Mouse (Mus musculus) MEL (cell line): ENCODE measurements around the gene Adgrv1. TPM values are rescaled to one million over a fixed set of nuclear protein-coding genes. Genes with fewer than 3 reads are reported as not detected.

Experiments
- DNase-seq: peaks from one replicate; pipeline ENCODE4 v3.0.0; 2011; ENCODE audit warnings: low read depth, low spot score
- H3K27ac ChIP-seq: 2 replicates; pipeline ENCODE4 v1.5.1; 2012; ENCODE audit warnings: low read depth, mild to moderate bottlenecking, control low read depth, low read length, moderate library complexity; ENCODE audit not compliant: control insufficient read depth
- H3K27me3 ChIP-seq, 2 experiments: fragments of 150-350 bp in 1 of 2; sonication (generic) in 1 of 2; 2 replicates each; pipeline ENCODE4 v1.6.1; 2012; ENCODE audit warnings: low read length in 2 of 2, mild to moderate bottlenecking in 2 of 2, improper control_type of control experiment in 1 of 2, moderate library complexity in 1 of 2; ENCODE audit not compliant: insufficient read depth in 2 of 2, control insufficient read depth in 1 of 2
- H3K36me3 ChIP-seq, 2 experiments: 2 replicates each; pipeline ENCODE4 v1.6.1; 2012 to 2014; ENCODE audit warnings: low read length in 2 of 2, improper control_type of control experiment in 1 of 2, inconsistent platforms in 1 of 2, mild to moderate bottlenecking in 1 of 2; ENCODE audit not compliant: insufficient read depth in 2 of 2, control insufficient read depth in 1 of 2
- H3K4me1 ChIP-seq, 2 experiments: fragments of 150-350 bp in 1 of 2; sonication (generic) in 1 of 2; 2 replicates each; pipeline ENCODE4 v1.6.1; 2012; ENCODE audit warnings: low read length in 2 of 2, improper control_type of control experiment in 1 of 2, mild to moderate bottlenecking in 1 of 2; ENCODE audit not compliant: insufficient read depth in 2 of 2, control insufficient read depth in 1 of 2
- H3K4me3 ChIP-seq, 2 experiments: fragments of 150-350 bp in 1 of 2; sonication (generic) in 1 of 2; 2 replicates each; pipeline ENCODE4 v1.5.1; 2012; ENCODE audit warnings: low read depth in 2 of 2, low read length in 2 of 2, mild to moderate bottlenecking in 2 of 2, moderate library complexity in 2 of 2, control low read depth in 1 of 2, improper control_type of control experiment in 1 of 2; ENCODE audit not compliant: control insufficient read depth in 1 of 2, insufficient read depth in 1 of 2
- H3K79me2 ChIP-seq: 2 replicates; pipeline ENCODE4 v1.6.1; 2012; ENCODE audit warnings: mild to moderate bottlenecking, low read length, moderate library complexity; ENCODE audit not compliant: control insufficient read depth, poor library complexity, insufficient read depth
- H3K9ac ChIP-seq: 2 replicates; pipeline ENCODE4 v1.6.1; 2012; ENCODE audit warnings: low read depth, mild to moderate bottlenecking, control low read depth, low read length, moderate library complexity; ENCODE audit not compliant: control insufficient read depth, poor library complexity, severe bottlenecking
- H3K9me3 ChIP-seq: fragments of 150-350 bp; sonication (generic); replicated peaks from 2 replicates; pipeline ENCODE4 v1.6.1; 2012; ENCODE audit warnings: mild to moderate bottlenecking, low read length, improper control_type of control experiment, moderate library complexity; ENCODE audit not compliant: insufficient read depth
- BHLHE40 ChIP-seq: IDR thresholded peaks from 2 replicates; pipeline ENCODE4 v1.6.1; 2012; ENCODE audit warnings: low read depth, mild to moderate bottlenecking, inconsistent platforms, low read length, improper control_type of control experiment, borderline replicate concordance
- CHD2 ChIP-seq: IDR thresholded peaks from 2 replicates; pipeline ENCODE4 v1.6.1; 2011; ENCODE audit warnings: low read length, improper control_type of control experiment
- GABPA ChIP-seq: IDR thresholded peaks from 2 replicates; pipeline ENCODE4 v1.6.1; 2012; ENCODE audit warnings: low read depth, mild to moderate bottlenecking, inconsistent platforms, low read length, improper control_type of control experiment, moderate library complexity
- GATA1 ChIP-seq: IDR thresholded peaks from 2 replicates; pipeline ENCODE4 v1.6.1; 2011; ENCODE audit warnings: low read depth, low read length, improper control_type of control experiment
- HCFC1 ChIP-seq: IDR thresholded peaks from 2 replicates; pipeline ENCODE4 v1.6.1; 2012; ENCODE audit warnings: low read depth, mild to moderate bottlenecking, inconsistent platforms, low read length, improper control_type of control experiment, moderate library complexity
- JUND ChIP-seq: IDR thresholded peaks from 2 replicates; pipeline ENCODE4 v1.6.1; 2011; ENCODE audit warnings: low read depth, mild to moderate bottlenecking, improper control_type of control experiment, low read length
- MAFK ChIP-seq: IDR thresholded peaks from 2 replicates; pipeline ENCODE4 v1.6.1; 2011; ENCODE audit warnings: low read depth, mild to moderate bottlenecking, low read length, improper control_type of control experiment, borderline replicate concordance
- MAX ChIP-seq: IDR thresholded peaks from 2 replicates; pipeline ENCODE4 v1.6.1; 2011; ENCODE audit warnings: low read length, improper control_type of control experiment
- MAZ ChIP-seq: IDR thresholded peaks from 2 replicates; pipeline ENCODE4 v1.6.1; 2012; ENCODE audit warnings: low read depth, mild to moderate bottlenecking, inconsistent platforms, low read length, improper control_type of control experiment
- MEF2A ChIP-seq: IDR thresholded peaks from 2 replicates; pipeline ENCODE4 v1.6.1; 2014; ENCODE audit warnings: low read depth, mild to moderate bottlenecking, inconsistent platforms, low read length, improper control_type of control experiment; ENCODE audit not compliant: poor library complexity, insufficient replicate concordance, severe bottlenecking; ENCODE audit errors: extremely low read depth
- MXI1 ChIP-seq: IDR thresholded peaks from 2 replicates; pipeline ENCODE4 v1.6.1; 2011; ENCODE audit warnings: mild to moderate bottlenecking, low read depth, low read length, improper control_type of control experiment
- MYC ChIP-seq: IDR thresholded peaks from 2 replicates; pipeline ENCODE4 v1.6.1; 2011; ENCODE audit warnings: low read depth, mild to moderate bottlenecking, low read length, improper control_type of control experiment, moderate library complexity
- NELFE ChIP-seq: IDR thresholded peaks from 2 replicates; pipeline ENCODE4 v1.6.1; 2011; ENCODE audit warnings: low read depth, low read length, improper control_type of control experiment
- NRF1 ChIP-seq: IDR thresholded peaks from 2 replicates; pipeline ENCODE4 v1.6.1; 2014; ENCODE audit warnings: low read depth, mild to moderate bottlenecking, inconsistent platforms, low read length, improper control_type of control experiment, moderate library complexity; ENCODE audit not compliant: poor library complexity, insufficient read depth, severe bottlenecking
- POLR2AphosphoS5 ChIP-seq: IDR thresholded peaks from 2 replicates; pipeline ENCODE4 v1.6.1; 2012; ENCODE audit warnings: low read depth, borderline replicate concordance, mild to moderate bottlenecking, inconsistent platforms, low read length, moderate library complexity, mixed read lengths
- RAD21 ChIP-seq: IDR thresholded peaks from 2 replicates; pipeline ENCODE4 v1.6.1; 2011; ENCODE audit warnings: mild to moderate bottlenecking, low read depth, low read length, improper control_type of control experiment
- SIN3A ChIP-seq: IDR thresholded peaks from 2 replicates; pipeline ENCODE4 v1.6.1; 2012; ENCODE audit warnings: low read length, improper control_type of control experiment, inconsistent platforms
- TAL1 ChIP-seq: IDR thresholded peaks from 2 replicates; pipeline ENCODE4 v1.6.1; 2012; ENCODE audit warnings: mild to moderate bottlenecking, inconsistent platforms, low read length, moderate library complexity, mixed read lengths
- TCF12 ChIP-seq: IDR thresholded peaks from 2 replicates; pipeline ENCODE4 v1.6.1; 2014; ENCODE audit warnings: low read depth, mild to moderate bottlenecking, inconsistent platforms, low read length, improper control_type of control experiment, moderate library complexity
- UBTF ChIP-seq: IDR thresholded peaks from 2 replicates; pipeline ENCODE4 v1.6.1; 2012; ENCODE audit warnings: low read depth, mild to moderate bottlenecking, inconsistent platforms, low read length, improper control_type of control experiment, moderate library complexity, borderline replicate concordance; ENCODE audit not compliant: insufficient read depth
- USF1 ChIP-seq: IDR thresholded peaks from 2 replicates; pipeline ENCODE4 v1.6.1; 2014; ENCODE audit warnings: low read depth, mild to moderate bottlenecking, inconsistent platforms, low read length, improper control_type of control experiment, moderate library complexity
- ZC3H11A ChIP-seq: IDR thresholded peaks from 2 replicates; pipeline ENCODE4 v1.6.1; 2012; ENCODE audit warnings: low read depth, mild to moderate bottlenecking, inconsistent platforms, low read length, improper control_type of control experiment
- ZKSCAN1 ChIP-seq: IDR thresholded peaks from 2 replicates; pipeline ENCODE4 v1.6.1; 2012; ENCODE audit warnings: low read depth, mild to moderate bottlenecking, inconsistent platforms, low read length, improper control_type of control experiment, moderate library complexity
- ZMIZ1 ChIP-seq: IDR thresholded peaks from 2 replicates; pipeline ENCODE4 v1.6.1; 2012; ENCODE audit warnings: low read depth, mild to moderate bottlenecking, inconsistent platforms, low read length, improper control_type of control experiment, moderate library complexity
- ZNF384 ChIP-seq: IDR thresholded peaks from 2 replicates; pipeline ENCODE4 v1.6.1; 2012; ENCODE audit warnings: low read depth, mild to moderate bottlenecking, inconsistent platforms, low read length, improper control_type of control experiment
- polyA plus RNA-seq, 2 experiments: library from polyadenylated mRNA; stranded (reverse) in 1 of 2; unstranded in 1 of 2; fragments of >175 nt in 1 of 2; fragments of >200 nt in 1 of 2; gene quantifications; 2 replicates each; pipeline versions ENCODE4 v1.2.1 to v1.2.4; 2012; ENCODE audit warnings: low replicate concordance in 2 of 2, low read depth in 1 of 2; ENCODE audit not compliant: insufficient read length in 2 of 2, insufficient read depth in 1 of 2, missing spikeins in 1 of 2
- total RNA-seq: library from RNA; depleted of rRNA; stranded (reverse); fragments of 300-350 nt; gene quantifications from 2 replicates; pipeline ENCODE4 v1.2.3, GENCODE M21; 2012

Adgrv1 gene
- total and polyA plus RNA-seq, 3 experiments = 5.6 to 5.8 TPM; not detected in 1

DNA sequence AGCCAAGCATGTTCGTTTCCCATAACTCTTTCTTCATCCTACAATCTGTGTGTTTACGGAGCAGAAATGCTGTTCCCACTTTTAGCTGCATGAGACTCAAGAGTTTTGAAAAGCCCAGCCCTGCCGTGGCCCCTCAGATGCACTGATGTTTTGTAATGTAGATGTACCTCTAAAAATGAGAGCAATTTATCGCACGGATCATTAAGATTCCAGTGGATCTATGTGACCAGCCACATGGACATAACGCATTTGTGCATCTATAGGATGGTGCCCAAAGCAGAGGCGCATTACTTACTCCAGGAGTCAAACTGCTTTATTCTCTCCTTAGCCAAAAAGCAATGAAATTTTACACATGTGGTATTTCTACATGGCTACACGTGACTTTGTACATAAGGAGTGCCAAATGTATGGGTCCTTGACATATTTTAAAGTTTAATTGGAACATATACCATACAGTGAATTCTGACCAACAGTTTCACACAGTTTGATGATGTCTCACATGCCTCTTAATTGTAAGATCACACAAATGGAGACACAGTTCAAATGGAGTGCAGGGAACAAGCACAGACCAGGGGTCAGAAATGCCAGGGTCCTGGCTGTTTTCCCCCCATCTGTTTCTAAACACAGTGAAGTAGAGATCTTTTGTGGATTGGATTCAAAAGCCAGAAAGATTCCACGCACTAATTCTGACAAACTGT lies 35.9 kb downstream of the Adgrv1 start (continued):
- no peak for TF ChIP-seq NRF1

GRCm38 (mm10) chr13:81578692-81579091 lies 54.3 kb downstream of the Adgrv1 start:
- TF ChIP-seq USF1 = no peak
- no peak for TF ChIP-seq GATA1
- no peak for TF ChIP-seq GABPA
- no peak for TF ChIP-seq MEF2A
- TF ChIP-seq NRF1 = no peak
- no peak for TF ChIP-seq ZKSCAN1
- TF ChIP-seq MAFK = no peak
- TF ChIP-seq NELFE = no peak
- TF ChIP-seq MAX = no peak
- no peak for TF ChIP-seq ZNF384
- no peak for TF ChIP-seq ZMIZ1
- TF ChIP-seq POLR2AphosphoS5 = no peak
- no peak for TF ChIP-seq RAD21
- TF ChIP-seq MAZ = no peak
- TF ChIP-seq MYC = no peak
- no peak for TF ChIP-seq BHLHE40
- TF ChIP-seq TAL1 = no peak
- Histone ChIP-seq H3K9ac (no peak overlapping the region), H3K4me3 (no peak overlapping the region), H3K36me3 (no peaks in the 10 kb centered on the region), H3K79me2 (no peaks in the 10 kb centered on the region), H3K27ac (no peak overlapping the region), H3K9me3 (no peaks in the 10 kb centered on the region), H3K4me1 (no peaks in the 10 kb centered on the region), H3K27me3 (no peaks in the 10 kb centered on the region)
- DNase-seq = no peak

DNA sequence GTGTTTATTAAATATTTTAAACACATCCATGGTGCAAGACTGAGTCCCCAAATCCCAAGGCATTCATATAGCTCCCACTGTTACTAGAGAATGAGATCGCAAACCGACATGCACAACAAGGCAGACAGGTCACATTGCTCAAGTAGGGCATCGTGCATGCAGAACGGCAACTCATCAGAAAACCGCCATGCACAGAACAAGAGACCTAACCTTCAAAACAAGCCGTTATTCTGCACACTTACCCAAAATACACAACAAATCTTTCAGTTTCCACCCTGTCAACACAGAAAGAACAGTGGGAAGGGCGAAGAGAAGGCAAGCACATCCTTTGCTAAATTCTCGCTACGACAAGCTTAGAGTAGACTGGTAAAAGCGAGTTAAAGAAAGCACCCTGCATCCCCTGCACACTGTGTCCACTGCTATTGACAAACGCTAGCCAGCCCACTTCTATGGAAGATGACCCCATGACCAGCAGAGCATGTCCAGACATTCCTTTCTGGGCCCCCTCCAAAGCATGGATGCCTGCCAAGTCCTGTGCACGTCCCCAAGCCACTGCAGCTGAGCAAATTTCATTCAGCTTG lies 62.6 kb downstream of the Adgrv1 start:
- no peaks in the 10 kb centered on the region for H3K79me2 ChIP-seq
- no peaks in the 10 kb centered on the region for H3K36me3 ChIP-seq
- no peaks in the 10 kb centered on the region for H3K4me1 ChIP-seq
- TF ChIP-seq SIN3A = no peak
- no peak for TF ChIP-seq GABPA
- TF ChIP-seq MXI1 = no peak
- no peak for TF ChIP-seq BHLHE40
- no peak for TF ChIP-seq HCFC1
- TF ChIP-seq NRF1 = no peak
- TF ChIP-seq GATA1 = no peak
- TF ChIP-seq MAFK = no peak
- TF ChIP-seq ZMIZ1 = no peak
- TF ChIP-seq CHD2 = no peak
- no peak for TF ChIP-seq MEF2A
- TF ChIP-seq ZC3H11A = no peak
- no peak for TF ChIP-seq MAZ
- no peak for TF ChIP-seq JUND
- TF ChIP-seq TAL1 = no peak
- TF ChIP-seq UBTF = no peak
- no peak for TF ChIP-seq TCF12
- TF ChIP-seq, all 39 proteins: peak for 0
- Histone ChIP-seq H3K27ac (no peak overlapping the region), H3K27me3 (no peaks in the 10 kb centered on the region), H3K9ac (no peak overlapping the region), H3K4me3 (no peak overlapping the region), H3K9me3 (no peaks in the 10 kb centered on the region)
- DNase-seq = no peak
